Mouse (Mus musculus) bone marrow macrophage, adult 2 months (primary cell): Measurements from ENCODE around the gene Gm20388. TPM values are rescaled to one million over a fixed set of nuclear protein-coding genes. Genes with fewer than 3 reads are reported as not detected.

ENCODE experiments used
- H3K27ac ChIP-seq: 2 replicates; pipeline ENCODE4 v1.5.1; 2012; ENCODE audit warnings: low read depth, low read length; ENCODE audit not compliant: insufficient read depth
- H3K4me1 ChIP-seq: 2 replicates; pipeline ENCODE4 v1.6.1; 2012; ENCODE audit warnings: low read length; ENCODE audit not compliant: control insufficient read depth, insufficient read depth
- H3K4me3 ChIP-seq: 2 replicates; pipeline ENCODE4 v1.5.1; 2012; ENCODE audit warnings: mild to moderate bottlenecking, low read length, moderate library complexity; ENCODE audit not compliant: insufficient read depth
- CTCF ChIP-seq: IDR thresholded peaks from 2 replicates; pipeline ENCODE4 v1.5.1; 2012; ENCODE audit warnings: low read depth, mild to moderate bottlenecking, low read length, moderate library complexity
- POLR2A ChIP-seq: IDR thresholded peaks from 2 replicates; pipeline ENCODE4 v1.6.1; 2012; ENCODE audit warnings: mild to moderate bottlenecking, low read depth, low read length, borderline replicate concordance
- polyA plus RNA-seq: library from polyadenylated mRNA; stranded (reverse); fragments of >200 nt; gene quantifications from 2 replicates; pipeline ENCODE4 v1.2.4, GENCODE M21; 2012; ENCODE audit not compliant: missing spikeins, insufficient read depth, insufficient read length

The Gm20388 gene
- polyA plus RNA-seq, 1 experiment = 32.7 TPM

DNA sequence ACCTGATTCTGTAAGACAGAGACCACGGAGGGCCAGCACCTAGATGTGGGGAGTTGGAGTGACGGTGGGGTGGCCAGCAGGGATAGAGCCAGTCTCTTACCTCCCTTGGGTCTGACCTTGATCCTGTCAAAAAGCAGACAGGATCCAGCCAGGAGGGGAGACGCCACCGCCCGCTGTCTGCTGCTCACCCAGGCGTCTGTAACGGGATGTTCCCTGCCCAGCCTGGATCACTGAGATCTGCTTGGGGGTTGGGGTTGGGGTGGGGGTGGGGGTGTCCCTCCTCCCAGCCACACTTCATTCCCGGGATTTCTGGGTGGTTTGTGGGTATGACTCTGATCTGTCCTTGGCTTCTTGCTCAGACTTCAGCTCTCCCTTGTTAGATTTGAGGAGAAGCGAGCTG is 91.7 kb downstream of the Gm20388 start:
- no peaks in the 10 kb centered on the region for H3K4me1 ChIP-seq
- H3K27ac ChIP-seq = no peak overlapping the region
- no peak overlapping the region for H3K4me3 ChIP-seq
- no peak for TF ChIP-seq POLR2A
- no peak for TF ChIP-seq CTCF

DNA sequence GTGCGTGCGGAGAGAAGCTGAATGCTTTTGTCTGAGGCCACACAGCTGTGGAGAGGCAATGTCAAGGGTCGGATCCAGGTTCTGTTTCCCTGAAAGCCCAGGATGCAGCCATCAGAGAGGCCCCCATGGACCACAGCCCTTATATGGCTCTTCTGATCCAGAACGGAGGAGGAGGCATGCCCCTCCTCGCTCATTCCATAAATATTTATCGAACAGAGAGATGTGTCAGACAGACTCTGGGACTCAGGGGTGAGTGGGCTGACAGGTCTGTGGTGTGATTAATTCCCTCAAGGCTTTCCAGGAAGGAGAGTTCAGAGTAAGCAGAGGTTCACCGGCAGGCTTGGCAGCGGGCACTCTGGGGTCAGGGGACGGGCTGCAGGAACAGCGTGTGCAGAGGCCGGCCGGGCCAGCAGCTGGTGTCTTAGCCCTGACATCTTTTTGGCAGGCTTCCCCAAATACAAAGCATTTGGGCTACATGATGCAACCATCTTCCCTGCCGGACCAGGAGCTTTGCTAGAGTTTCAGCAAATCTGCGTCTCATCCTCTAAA is 93.6 kb downstream of the Gm20388 start:
- no peak overlapping the region for H3K27ac ChIP-seq
- no peak overlapping the region for H3K4me3 ChIP-seq
- H3K4me1 ChIP-seq = no peaks in the 10 kb centered on the region
- TF ChIP-seq CTCF (no peak), POLR2A (no peak)

DNA sequence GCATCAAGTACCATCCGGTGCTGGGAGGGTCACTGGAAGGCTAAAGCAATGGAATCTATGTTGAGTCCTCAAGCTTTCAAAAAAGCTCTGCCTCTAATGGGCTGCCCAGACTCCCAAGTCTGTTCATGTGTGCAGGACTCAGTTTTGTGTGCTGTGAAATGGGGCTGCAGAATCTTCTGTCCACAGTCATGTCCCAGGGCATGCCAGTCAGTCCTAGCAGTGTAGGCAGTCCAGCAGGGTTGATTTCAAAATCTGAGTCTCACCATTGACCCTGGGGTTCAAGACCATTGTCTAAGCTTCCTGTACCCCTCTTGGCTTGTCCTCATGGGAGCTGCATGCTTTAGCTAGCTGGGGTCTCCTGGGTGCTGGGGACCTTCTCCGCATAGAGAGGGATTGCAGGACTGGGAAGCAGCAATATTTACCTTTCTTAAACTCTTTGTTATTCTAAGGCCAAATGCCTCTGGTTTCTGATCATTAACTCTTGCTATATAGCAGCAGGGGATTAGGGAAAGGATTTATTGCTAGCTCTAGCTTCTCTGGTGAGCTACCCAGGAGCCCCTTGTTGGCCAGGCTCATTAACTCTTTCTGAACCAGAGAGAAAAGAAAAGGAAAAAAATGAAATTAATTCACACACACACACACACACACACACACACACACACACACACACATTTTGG is 94.2 kb downstream of the Gm20388 start:
- no peaks in the 10 kb centered on the region for H3K4me1 ChIP-seq
- H3K4me3 ChIP-seq = no peak overlapping the region
- H3K27ac ChIP-seq = no peak overlapping the region
- TF ChIP-seq POLR2A (no peak), CTCF (no peak)

DNA sequence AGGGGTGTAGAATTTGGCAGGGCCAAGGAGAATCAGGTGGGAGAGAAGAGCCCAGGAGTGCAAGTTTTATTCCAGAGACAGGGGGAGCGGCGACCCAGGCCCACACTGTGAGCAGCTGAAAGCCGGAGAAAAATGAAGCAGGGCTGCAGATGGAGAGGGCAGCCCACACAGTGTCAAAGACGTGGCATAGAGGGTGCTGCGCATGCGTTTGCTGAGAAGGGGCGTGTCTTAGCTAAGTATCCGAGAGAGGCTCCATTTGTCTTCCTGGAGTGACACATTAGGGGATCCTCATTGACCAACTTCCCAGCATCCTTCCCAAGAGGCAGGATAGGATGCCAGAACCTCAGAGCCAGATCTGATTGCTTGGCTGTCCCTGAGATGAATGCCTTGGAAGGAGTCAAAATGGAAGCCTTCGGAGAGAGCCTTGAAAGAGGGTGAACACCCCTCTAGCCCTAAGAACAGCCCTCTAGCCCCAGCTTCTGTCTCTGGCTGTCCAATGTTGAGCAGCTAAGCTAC is 96.1 kb downstream of the Gm20388 start:
- Histone ChIP-seq H3K4me3 (no peak overlapping the region), H3K4me1 (no peaks in the 10 kb centered on the region; the same call in 1 of the 2 replicates), H3K27ac (no peak overlapping the region)
- TF ChIP-seq POLR2A (no peak), CTCF (no peak)

DNA sequence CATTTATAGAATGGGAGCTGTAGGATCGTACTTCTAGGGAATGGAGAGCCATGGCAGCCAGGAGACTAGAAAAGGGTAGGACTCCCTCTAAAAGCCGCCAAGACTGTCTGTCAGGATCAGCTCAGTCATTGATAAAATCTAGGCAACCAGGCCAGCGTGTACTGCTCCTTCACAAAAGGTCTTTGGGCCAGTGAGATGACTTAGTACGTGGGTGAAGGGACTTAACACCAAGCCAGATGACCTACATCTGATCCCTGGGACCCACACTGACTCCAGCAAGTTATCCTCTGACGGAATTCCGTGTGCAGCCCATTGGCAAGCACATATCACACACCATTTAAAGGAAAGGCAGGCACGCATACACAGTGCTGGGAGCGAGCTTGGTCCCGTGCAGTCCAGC is 96.5 kb downstream of the Gm20388 start:
- no peak for TF ChIP-seq CTCF
- TF ChIP-seq POLR2A = no peak
- Histone ChIP-seq H3K4me1 (no peaks in the 10 kb centered on the region; the same call in 1 of the 2 replicates), H3K4me3 (no peak overlapping the region), H3K27ac (no peak overlapping the region)

DNA sequence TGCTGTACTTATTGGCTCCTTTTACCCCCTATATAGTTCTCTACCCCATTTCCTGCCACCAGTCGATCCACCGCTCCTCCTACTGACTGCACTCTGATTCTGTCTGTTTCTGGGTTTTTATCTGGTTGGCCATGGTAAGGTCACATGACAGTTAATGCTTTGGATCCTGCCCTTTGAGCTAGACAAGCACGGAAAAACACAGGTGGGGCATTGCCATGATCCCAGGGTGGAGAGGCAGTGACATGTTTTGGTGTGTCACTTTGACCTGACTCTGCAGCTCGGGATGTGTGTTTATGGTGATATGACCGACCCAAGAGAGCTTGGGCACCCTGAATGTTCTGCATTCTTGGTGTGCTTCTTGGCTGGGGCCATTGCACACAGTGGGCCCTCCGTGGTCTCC is 98.6 kb downstream of the Gm20388 start:
- TF ChIP-seq CTCF (no peak), POLR2A (no peak)
- Histone ChIP-seq H3K4me1 (peaks cover 3% of the 10 kb centered on the region), H3K4me3 (no peak overlapping the region), H3K27ac (no peak overlapping the region)

DNA sequence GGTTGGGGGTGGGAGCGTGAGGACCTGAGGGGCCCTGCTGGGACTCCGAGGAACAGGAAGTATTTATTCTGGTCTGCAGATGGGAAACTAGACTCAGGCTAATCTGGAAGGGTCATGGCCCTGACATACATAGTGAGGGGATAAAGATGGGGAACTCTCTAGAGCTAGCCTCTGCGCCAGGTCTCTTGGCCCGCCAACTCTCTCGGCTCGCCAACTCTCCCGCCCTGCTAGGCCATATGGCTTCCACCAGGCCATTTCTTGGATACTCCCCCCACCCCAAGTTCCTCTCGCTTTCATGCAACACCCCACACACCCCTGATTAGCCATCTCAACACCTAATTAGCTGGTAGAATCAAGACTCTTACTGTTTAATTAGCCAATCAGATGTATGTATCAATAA is 101.8 kb downstream of the Gm20388 start:
- peaks cover 20% of the 10 kb centered on the region for H3K4me1 ChIP-seq
- no peak overlapping the region for H3K27ac ChIP-seq
- TF ChIP-seq CTCF (no peak), POLR2A (no peak)
- no peak overlapping the region for H3K4me3 ChIP-seq

DNA sequence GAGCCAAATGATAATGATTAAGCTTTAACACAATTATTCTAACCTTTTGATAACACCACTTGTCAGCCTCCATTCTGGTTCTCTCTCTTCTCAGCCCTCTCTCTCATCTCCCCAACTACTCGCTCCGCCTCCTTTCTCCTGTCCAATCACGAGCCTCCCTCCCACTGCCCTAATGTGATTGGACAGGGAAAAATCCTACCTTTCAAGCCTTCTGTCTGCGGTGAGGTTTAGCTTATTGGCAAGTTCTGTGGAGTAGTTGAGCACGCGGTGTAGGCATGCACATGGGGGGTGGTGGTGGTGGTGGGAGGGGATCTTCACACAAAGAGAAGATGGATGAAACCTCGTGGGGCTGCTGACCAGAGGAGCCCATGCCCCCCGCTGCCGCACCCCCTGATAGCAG is 102.3 kb downstream of the Gm20388 start:
- peaks cover 20% of the 10 kb centered on the region for H3K4me1 ChIP-seq
- no peak overlapping the region for H3K4me3 ChIP-seq
- H3K27ac ChIP-seq = no peak overlapping the region
- TF ChIP-seq CTCF (no peak), POLR2A (no peak)

DNA sequence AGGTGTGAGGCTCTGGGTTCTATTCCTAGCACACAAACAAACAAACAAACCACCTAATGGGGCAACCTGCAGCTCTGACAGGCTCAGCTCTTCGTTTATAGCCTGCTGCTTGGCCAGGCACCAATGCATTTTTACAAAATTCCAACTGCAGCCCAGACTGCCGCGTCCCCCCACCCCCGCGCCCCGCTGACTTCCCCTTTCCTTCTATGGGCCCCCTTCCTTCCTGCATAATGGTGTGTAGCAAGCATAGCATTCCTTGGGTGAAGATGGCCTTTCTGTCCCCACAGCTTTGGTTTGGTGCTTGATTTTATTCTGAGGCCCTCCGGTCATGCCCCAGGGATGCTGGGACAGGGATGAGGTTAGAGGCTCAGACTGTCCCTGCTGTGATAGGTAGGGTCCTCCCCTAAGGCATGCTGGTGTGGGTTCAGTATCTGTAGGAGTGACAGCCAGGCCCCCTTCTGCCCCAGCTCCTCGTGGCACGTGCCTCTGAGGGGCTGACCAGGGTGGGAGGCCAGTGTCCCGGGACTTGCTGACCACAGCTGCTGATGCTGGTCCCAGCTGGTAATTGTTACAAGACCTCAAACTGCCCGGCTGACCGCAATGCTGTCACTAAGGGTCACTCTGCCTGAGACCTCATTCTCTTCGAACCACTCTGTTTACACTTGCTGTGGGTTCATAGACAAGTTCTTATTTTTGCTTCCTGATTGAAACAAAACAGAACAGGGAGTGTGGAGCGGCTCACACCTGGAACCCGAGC is 103.8 kb downstream of the Gm20388 start:
- no peak overlapping the region for H3K27ac ChIP-seq
- TF ChIP-seq CTCF = no peak
- TF ChIP-seq POLR2A = no peak
- peaks cover 20% of the 10 kb centered on the region for H3K4me1 ChIP-seq
- H3K4me3 ChIP-seq = no peak overlapping the region

DNA sequence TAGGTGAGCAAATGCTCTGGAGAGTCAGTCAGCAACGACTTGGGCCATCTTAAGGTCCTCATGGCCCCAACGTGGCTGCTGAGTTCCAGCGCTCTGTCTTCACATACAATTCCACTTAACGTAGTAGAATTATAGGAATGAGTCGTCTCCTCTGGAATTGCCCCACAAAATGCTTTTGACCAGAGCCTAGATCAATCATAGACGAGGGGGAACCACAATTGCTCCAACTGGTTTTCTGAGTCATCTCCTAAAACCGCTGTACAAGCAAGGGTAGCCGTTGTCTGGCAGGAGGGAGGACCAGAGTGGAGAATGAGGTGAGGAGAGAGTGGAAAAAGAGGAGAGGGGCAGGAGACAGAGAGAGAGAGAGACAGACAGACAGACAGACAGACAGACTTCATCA is 105.3 kb downstream of the Gm20388 start:
- Histone ChIP-seq H3K4me3 (no peak overlapping the region), H3K4me1 (peaks cover 20% of the 10 kb centered on the region), H3K27ac (no peak overlapping the region)
- TF ChIP-seq POLR2A (no peak), CTCF (no peak)
